Comparison of ENCODE assay signal across 1 mouse cellular context in the genomic region with DNA sequence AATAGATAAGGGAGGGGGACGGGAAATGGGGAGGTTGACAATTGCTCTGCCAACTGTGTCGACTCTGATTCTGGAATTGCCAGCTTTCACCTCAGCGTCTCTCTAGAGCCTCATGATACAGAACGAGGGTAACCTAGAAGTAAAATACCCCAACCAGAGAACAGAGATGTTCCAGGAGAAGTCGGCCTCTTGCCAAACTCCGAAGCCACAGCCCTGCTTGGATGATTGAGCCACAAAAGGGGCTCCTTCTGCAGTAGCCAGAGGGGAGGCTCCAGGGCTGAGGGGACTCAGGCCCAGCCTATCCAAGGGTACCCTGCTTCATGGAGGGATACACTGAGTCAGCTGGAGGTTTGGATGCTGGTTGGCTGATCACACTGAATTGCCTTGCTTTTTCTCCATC.
TF ChIP-seq lines count a peak whose summit lies in the region.

No protein-coding gene starts in this region.

TF ChIP-seq in myocyte, 11 proteins besides CTCF, POLR2A, EP300 and RAD21 (continued from another document):
- TF ChIP-seq SRF (IDR thresholded peaks at IDR 0.05; ENCODE audit: control insufficient read depth, insufficient read length, low read depth) (no peak), USF1 (IDR thresholded peaks at IDR 0.05; ENCODE audit: low read depth) (no peak), MYOD1 (IDR thresholded peaks at IDR 0.05; ENCODE audit: control insufficient read depth in 1 of 3, insufficient read length in 2 of 3, low read depth in 2 of 3) (no peak), TCF3 (IDR thresholded peaks at IDR 0.05; ENCODE audit: insufficient read length, low read depth) (no peak), MYOG (IDR thresholded peaks at IDR 0.05; ENCODE audit: control insufficient read depth in 1 of 3, insufficient read depth in 1 of 3, insufficient read length in 2 of 3, low read depth in 2 of 3) (no peak)
